Mouse (Mus musculus): ENCODE data around the gene Ruvbl1. TPM values are rescaled to one million over a fixed set of nuclear protein-coding genes. Genes with fewer than 3 reads are reported as not detected.

Gene Ruvbl1
- polyA plus RNA-seq, 1 experiment from 2014 or later = 149 TPM

GRCm38 (mm10) chr6:88545397-88545790 is 80.2 kb downstream of the Ruvbl1 start:
- DNase-seq (ENCODE audit: low spot score) (no peak), ATAC-seq (ENCODE audit: low FRiP score) (no peak)
- H3K36me3 ChIP-seq (ENCODE audit: control insufficient read depth, insufficient read depth, low read length) = no peaks in the 10 kb centered on the region
- no peak overlapping the region for H3K4me3 ChIP-seq (ENCODE audit: low read depth, low read length)
- peaks cover 4% of the 10 kb centered on the region; the same call in 1 of the 2 replicates for H3K27me3 ChIP-seq (ENCODE audit: control insufficient read depth, insufficient read depth, low read length)
- 18% methylated on average over 10 of the region's 10 CpGs for WGBS
- H3K27ac ChIP-seq (ENCODE audit: low read depth, low read length) = peak overlapping the region; percentile 37
- no peaks in the 10 kb centered on the region for H3K9me3 ChIP-seq (ENCODE audit: control insufficient read depth, low read length)
- peak overlapping the region; percentile 21; the same call in 1 of the 2 replicates for H3K9ac ChIP-seq (ENCODE audit: low read depth, low read length)
- no peaks in the 10 kb centered on the region for H3K4me1 ChIP-seq (replicated peaks; ENCODE audit: control insufficient read depth, insufficient read depth, low read length)
- peak overlapping the region; percentile 1; the same call in 1 of the 2 replicates for H3K4me2 ChIP-seq (replicated peaks; ENCODE audit: low read depth, low read length)

Other genes with a start within 250 kb of the Ruvbl1 start
- gene Dnajb8, start 243.1 kb upstream of the Ruvbl1 start, polyA plus RNA-seq (2014; fragmentation: Nextera tagmentation; extraction: Ambion mirVana) = not detected in 2 replicates
- 34.9 and 41.9 TPM in 2 replicates for gene Eefsec, start 18.9 kb upstream of the Ruvbl1 start, polyA plus RNA-seq (2014; fragmentation: Nextera tagmentation; extraction: Ambion mirVana)
- 139 and 164 TPM in 2 replicates for gene Sec61a1, start 53.5 kb downstream of the Ruvbl1 start, polyA plus RNA-seq (2014; fragmentation: Nextera tagmentation; extraction: Ambion mirVana)
- gene Kbtbd12, start 172.5 kb downstream of the Ruvbl1 start, polyA plus RNA-seq (2014; fragmentation: Nextera tagmentation; extraction: Ambion mirVana) = not detected in 2 replicates

Measured in hindbrain, embryonic 11.5 days (tissue).